Mouse (Mus musculus) megakaryocyte, embryonic 14.5 days (primary cell): ENCODE data around the gene Hipk1. TPM values are rescaled to one million over a fixed set of nuclear protein-coding genes. Genes with fewer than 3 reads are reported as not detected.
"Not testable (repeated sequence)": the region's sequence is repeated elsewhere in the genome, so short reads cannot be mapped to it uniquely, and the experiment has no call there.

Source experiments
- H3K27me3 ChIP-seq: replicated peaks from 2 replicates; pipeline ENCODE3; 2012; ENCODE audit warnings: inconsistent platforms
- H3K36me3 ChIP-seq: replicated peaks from 2 replicates; pipeline ENCODE3; 2012; ENCODE audit warnings: low read length, inconsistent platforms, mixed read lengths
- H3K4me1 ChIP-seq: 2 replicates; pipeline ENCODE4 v1.6.1; 2012; ENCODE audit warnings: inconsistent platforms
- H3K4me3 ChIP-seq: replicated peaks from 2 replicates; pipeline ENCODE3; 2012; ENCODE audit warnings: moderate library complexity, mild to moderate bottlenecking, inconsistent platforms
- H3K9me3 ChIP-seq: 2 replicates; pipeline ENCODE4 v1.6.1; 2012; ENCODE audit warnings: inconsistent platforms
- FLI1 ChIP-seq: IDR thresholded peaks from 2 replicates; pipeline ENCODE4 v1.6.1; 2012; ENCODE audit warnings: low read length, inconsistent platforms, mixed read lengths
- GATA1 ChIP-seq: IDR thresholded peaks from 3 replicates; pipeline ENCODE4 v1.6.1; 2012; ENCODE audit warnings: mixed read lengths, low read length, inconsistent platforms, borderline replicate concordance
- polyA plus RNA-seq: library from polyadenylated mRNA; stranded (reverse); fragments of >175 nt; gene quantifications from 2 replicates; pipeline ENCODE4 v1.2.3, GENCODE M21; 2012; ENCODE audit warnings: low replicate concordance; ENCODE audit not compliant: insufficient read depth

Gene Hipk1
- 23.3 and 49.7 TPM in 2 replicates for polyA plus RNA-seq

GRCm38 (mm10) chr3:103791230-103792110 lies at the start of gene Hipk1:
Hipk1 (minus strand) TSS chr3:103791563.
- no peak for TF ChIP-seq FLI1
- TF ChIP-seq GATA1 = no peak
- Histone ChIP-seq H3K9me3 (no peaks in the 10 kb centered on the region), H3K36me3 (peaks cover 16% of the 10 kb centered on the region), H3K4me3 (peak within 1 kb of the TSS; percentile 99), H3K27me3 (no peaks in the 10 kb centered on the region), H3K4me1 (peaks cover 72% of the 10 kb centered on the region)

- peaks cover 55% of the 10 kb centered on the region for H3K36me3 ChIP-seq
- not testable (repeated sequence) for H3K4me1 ChIP-seq, H3K27me3 ChIP-seq, H3K9me3 ChIP-seq, H3K4me3 ChIP-seq
Observed at GRCm38 (mm10) chr3:103840946-103841345, 49.6 kb upstream of the Hipk1 start.

GRCm38 (mm10) chr3:103840195-103840594 lies 48.8 kb upstream of the Hipk1 start:
- H3K27me3 ChIP-seq, H3K9me3 ChIP-seq, H3K4me1 ChIP-seq: not testable (repeated sequence)

GRCm38 (mm10) chr3:103839711-103840110 lies 48.3 kb upstream of the Hipk1 start:
- Histone ChIP-seq H3K4me3 (no peak overlapping the region), H3K9me3 (peaks cover 4% of the 10 kb centered on the region; the same call in 1 of the 2 replicates), H3K36me3 (peaks cover 57% of the 10 kb centered on the region), H3K27me3 (no peaks in the 10 kb centered on the region), H3K4me1 (peaks cover 4% of the 10 kb centered on the region; the same call in 1 of the 2 replicates)
- TF ChIP-seq GATA1 (no peak), FLI1 (no peak)

More at GRCm38 (mm10) chr3:103840195-103840594, 48.8 kb upstream of the Hipk1 start:
- peaks cover 59% of the 10 kb centered on the region for H3K36me3 ChIP-seq
- not testable (repeated sequence) for H3K4me3 ChIP-seq

GRCm38 (mm10) chr3:103836453-103836852 lies 45.1 kb upstream of the Hipk1 start:
- Histone ChIP-seq H3K27me3 (no peaks in the 10 kb centered on the region), H3K36me3 (peaks cover 42% of the 10 kb centered on the region), H3K4me1 (peaks cover 8% of the 10 kb centered on the region), H3K9me3 (no peaks in the 10 kb centered on the region), H3K4me3 (no peak overlapping the region)
- TF ChIP-seq GATA1 (no peak), FLI1 (no peak)

GRCm38 (mm10) chr3:103835951-103836310 lies 44.6 kb upstream of the Hipk1 start:
- peaks cover 40% of the 10 kb centered on the region for H3K36me3 ChIP-seq
- no peaks in the 10 kb centered on the region for H3K9me3 ChIP-seq
- no peaks in the 10 kb centered on the region for H3K27me3 ChIP-seq
- H3K4me3 ChIP-seq = no peak overlapping the region
- peaks cover 8% of the 10 kb centered on the region for H3K4me1 ChIP-seq
- TF ChIP-seq GATA1 = no peak
- no peak for TF ChIP-seq FLI1

GRCm38 (mm10) chr3:103835272-103835950 lies 44.0 kb upstream of the Hipk1 start:
- no peak overlapping the region for H3K4me3 ChIP-seq
- H3K27me3 ChIP-seq = no peaks in the 10 kb centered on the region
- H3K4me1 ChIP-seq = peaks cover 8% of the 10 kb centered on the region
- peaks cover 37% of the 10 kb centered on the region for H3K36me3 ChIP-seq
- no peaks in the 10 kb centered on the region for H3K9me3 ChIP-seq
- no peak for TF ChIP-seq GATA1
- no peak for TF ChIP-seq FLI1

GRCm38 (mm10) chr3:103834001-103834400 lies 42.6 kb upstream of the Hipk1 start:
- no peak overlapping the region for H3K4me3 ChIP-seq
- no peaks in the 10 kb centered on the region for H3K9me3 ChIP-seq
- H3K4me1 ChIP-seq = peaks cover 8% of the 10 kb centered on the region
- H3K27me3 ChIP-seq = no peaks in the 10 kb centered on the region
- H3K36me3 ChIP-seq = peaks cover 34% of the 10 kb centered on the region
- no peak for TF ChIP-seq GATA1
- no peak for TF ChIP-seq FLI1

- TF ChIP-seq FLI1 (no peak), GATA1 (no peak)
- Histone ChIP-seq H3K36me3 (peaks cover 28% of the 10 kb centered on the region), H3K4me1 (peaks cover 8% of the 10 kb centered on the region), H3K27me3 (no peaks in the 10 kb centered on the region), H3K9me3 (no peaks in the 10 kb centered on the region), H3K4me3 (no peak within 1 kb of the TSS)
Observed at GRCm38 (mm10) chr3:103832426-103832825, 41.1 kb upstream of the Hipk1 start, which contains the start of gene Bcl2l15. Bcl2l15 (plus strand) TSS chr3:103832601.

- H3K36me3 ChIP-seq = peaks cover 31% of the 10 kb centered on the region
- H3K4me3 ChIP-seq = no peak overlapping the region
- H3K9me3 ChIP-seq = no peaks in the 10 kb centered on the region
- peaks cover 8% of the 10 kb centered on the region for H3K4me1 ChIP-seq
- TF ChIP-seq FLI1 (no peak), GATA1 (no peak)
- no peaks in the 10 kb centered on the region for H3K27me3 ChIP-seq
Observed at GRCm38 (mm10) chr3:103831146-103831545, 39.8 kb upstream of the Hipk1 start.

- not testable (repeated sequence) for H3K9me3 ChIP-seq, H3K4me1 ChIP-seq, H3K27me3 ChIP-seq, H3K4me3 ChIP-seq
- peaks cover 31% of the 10 kb centered on the region for H3K36me3 ChIP-seq
Observed at GRCm38 (mm10) chr3:103830681-103831080, 39.3 kb upstream of the Hipk1 start.
